Mouse (Mus musculus) embryonic facial prominence, embryonic 14.5 days (tissue): ENCODE measurements around the gene Ipp. TPM values are rescaled to one million over a fixed set of nuclear protein-coding genes. Genes with fewer than 3 reads are reported as not detected.

ENCODE experiments used
- ATAC-seq: fragments of 200-750 bp; cut with Nextera tagmentation; 2 replicates; pipeline ENCODE4 v1.8.0; 2017; ENCODE audit warnings: low read depth, moderate number of reproducible peaks, moderate TSS enrichment
- DNase-seq: peaks from one replicate; pipeline ENCODE4 v3.0.0-alpha.2; 2015; ENCODE audit warnings: low spot score
- H3K27ac ChIP-seq: fragments of 300-500 bp; sonication (generic); replicated peaks from 2 replicates; pipeline ENCODE4 v1.5.1; 2014; ENCODE audit warnings: low read depth, mild to moderate bottlenecking, low read length, moderate library complexity
- H3K27me3 ChIP-seq: fragments of 300-500 bp; sonication (generic); replicated peaks from 2 replicates; pipeline ENCODE4 v1.6.1; 2014; ENCODE audit warnings: low read length; ENCODE audit not compliant: control insufficient read depth, insufficient read depth
- H3K36me3 ChIP-seq: fragments of 300-500 bp; sonication (generic); 2 replicates; pipeline ENCODE4 v1.6.1; 2014; ENCODE audit warnings: low read length, mixed read lengths; ENCODE audit not compliant: control insufficient read depth, insufficient read depth
- H3K4me1 ChIP-seq: fragments of 300-500 bp; sonication (generic); 2 replicates; pipeline ENCODE4 v1.6.1; 2014; ENCODE audit warnings: antibody characterized with exemption, low read length; ENCODE audit not compliant: control insufficient read depth, insufficient read depth
- H3K4me2 ChIP-seq: fragments of 300-500 bp; sonication (generic); 2 replicates; pipeline ENCODE4 v1.6.1; 2014; ENCODE audit warnings: low read depth, mild to moderate bottlenecking, low read length, moderate library complexity, mixed read lengths
- H3K4me3 ChIP-seq: fragments of 300-500 bp; sonication (generic); 2 replicates; pipeline ENCODE4 v1.5.1; 2014; ENCODE audit warnings: low read depth, mild to moderate bottlenecking, low read length
- H3K9ac ChIP-seq: fragments of 300-500 bp; sonication (generic); 2 replicates; pipeline ENCODE4 v1.6.1; 2014; ENCODE audit warnings: low read depth, mild to moderate bottlenecking, low read length, moderate library complexity, mixed read lengths
- H3K9me3 ChIP-seq: fragments of 300-500 bp; sonication (generic); 2 replicates; pipeline ENCODE4 v1.6.1; 2016; ENCODE audit warnings: low read length; ENCODE audit not compliant: control insufficient read depth
- WGBS: fragments of 180-500 bp; shearing (Covaris S2); extraction: QIAGEN DNeasy Blood & Tissue Kit; methylation state at CpG from one replicate; pipeline ENCODE4 v1.1.7; 2014; 5-methylcytosine and 5-hydroxymethylcytosine counted together
- polyA plus RNA-seq: library from polyadenylated mRNA; unstranded; fragments of >200 nt; fragmentation: Nextera tagmentation; extraction: Ambion mirVana; gene quantifications from 2 replicates; pipeline ENCODE4 v1.2.1, GENCODE M21; 2014

The Ipp gene
- polyA plus RNA-seq, 1 experiment from 2014 or later = 3.7 TPM

GRCm38 (mm10) chr4:116553035-116553434, 45.7 kb downstream of the Ipp start:
- Histone ChIP-seq H3K27me3 (no peaks in the 10 kb centered on the region), H3K9me3 (no peaks in the 10 kb centered on the region), H3K27ac (no peak overlapping the region), H3K36me3 (peaks cover 17% of the 10 kb centered on the region), H3K4me3 (no peak overlapping the region), H3K4me1 (no peaks in the 10 kb centered on the region), H3K9ac (no peak overlapping the region), H3K4me2 (no peak overlapping the region)
- ATAC-seq (no peak), DNase-seq (no peak)
- 86% methylated on average over 3 of the region's 3 CpGs for WGBS

- 7% methylated on average over 23 of the region's 23 CpGs for WGBS
- no peak for ATAC-seq
- H3K27me3 ChIP-seq = no peaks in the 10 kb centered on the region
These were observed 48.3 kb downstream of the Ipp start, which contains the start of gene Tmem69 for GRCm38 (mm10) chr4:116555413-116556300. Gene Tmem69, minus strand, starts transcription at chr4:116555936.

GRCm38 (mm10) chr4:116556561-116557305, 49.4 kb downstream of the Ipp start:
- ATAC-seq (peak; percentile 96), DNase-seq (peak; percentile 98)
- peak overlapping the region; percentile 87 for H3K9ac ChIP-seq
- H3K9me3 ChIP-seq = no peaks in the 10 kb centered on the region
- H3K27ac ChIP-seq = peak overlapping the region; percentile 94
- H3K4me1 ChIP-seq = peaks cover 8% of the 10 kb centered on the region
- under 1% methylated on average over 28 of the region's 28 CpGs for WGBS
- peak overlapping the region; percentile 75 for H3K4me2 ChIP-seq
- peak overlapping the region; percentile 94 for H3K4me3 ChIP-seq
- peaks cover 17% of the 10 kb centered on the region for H3K36me3 ChIP-seq
- H3K27me3 ChIP-seq = no peaks in the 10 kb centered on the region

More at GRCm38 (mm10) chr4:116555413-116556300, 48.3 kb downstream of the Ipp start, which contains the start of gene Tmem69:
- Histone ChIP-seq H3K4me2 (peak within 1 kb of the TSS; percentile 75), H3K4me1 (peaks cover 8% of the 10 kb centered on the region), H3K36me3 (peaks cover 17% of the 10 kb centered on the region), H3K4me3 (peak within 1 kb of the TSS; percentile 94), H3K9ac (peak within 1 kb of the TSS; percentile 87), H3K27ac (peak within 1 kb of the TSS; percentile 94), H3K9me3 (no peaks in the 10 kb centered on the region)
- DNase-seq = peak; percentile 89

GRCm38 (mm10) chr4:116557306-116558121, 50.2 kb downstream of the Ipp start, which contains the start of gene Gpbp1l1:
Gene Gpbp1l1, plus strand, starts transcription at chr4:116557658.
- Histone ChIP-seq H3K36me3 (peaks cover 13% of the 10 kb centered on the region), H3K4me3 (peak within 1 kb of the TSS; percentile 94), H3K4me2 (peak within 1 kb of the TSS; percentile 75), H3K4me1 (peaks cover 8% of the 10 kb centered on the region), H3K27me3 (no peaks in the 10 kb centered on the region), H3K9me3 (no peaks in the 10 kb centered on the region), H3K27ac (peak within 1 kb of the TSS; percentile 94), H3K9ac (peak within 1 kb of the TSS; percentile 87)
- DNase-seq (peak; percentile 97), ATAC-seq (peak; percentile 96)
- under 1% methylated on average over 48 of the region's 78 CpGs for WGBS

- H3K36me3 ChIP-seq = peaks cover 7% of the 10 kb centered on the region
- peak; percentile 2 for DNase-seq
- H3K27me3 ChIP-seq = no peaks in the 10 kb centered on the region
- no peaks in the 10 kb centered on the region for H3K9me3 ChIP-seq
- peak overlapping the region; percentile 94 for H3K4me3 ChIP-seq
- peaks cover 8% of the 10 kb centered on the region for H3K4me1 ChIP-seq
- H3K4me2 ChIP-seq = peak overlapping the region; percentile 57
- ATAC-seq = no peak
- H3K9ac ChIP-seq = peak overlapping the region; percentile 87
- H3K27ac ChIP-seq = peak overlapping the region; percentile 94
- WGBS = 3% methylated on average over 15 of the region's 15 CpGs
These were observed 51.0 kb downstream of the Ipp start for GRCm38 (mm10) chr4:116558151-116558882.

Other genes with a start within 250 kb of the Ipp start
- 26.2 and 27.0 TPM in 2 replicates for gene Mast2, start 43.4 kb upstream of the Ipp start, polyA plus RNA-seq
- gene Tmem69, start 48.4 kb downstream of the Ipp start, polyA plus RNA-seq = 23.0 and 23.5 TPM in 2 replicates
- gene Gpbp1l1, start 50.1 kb downstream of the Ipp start, polyA plus RNA-seq = 37.4 and 38.6 TPM in 2 replicates
- gene Ccdc17, start 89.1 kb downstream of the Ipp start, polyA plus RNA-seq = 4.2 and 8.0 TPM in 2 replicates
- gene Nasp, start 120.4 kb downstream of the Ipp start, polyA plus RNA-seq = 99.2 and 113 TPM in 2 replicates
- gene Akr1a1, start 144.1 kb downstream of the Ipp start, polyA plus RNA-seq = 762 and 846 TPM in 2 replicates
- gene Prdx1, start 178.0 kb downstream of the Ipp start, polyA plus RNA-seq = 1,105 and 1,130 TPM in 2 replicates
- gene Mmachc, start 200.9 kb downstream of the Ipp start, polyA plus RNA-seq = 8.2 and 10.5 TPM in 2 replicates
- 24.2 and 24.8 TPM in 2 replicates for gene Ccdc163, start 201.0 kb downstream of the Ipp start, polyA plus RNA-seq
- gene Tesk2, start 213.4 kb downstream of the Ipp start, polyA plus RNA-seq = 6.2 and 8.5 TPM in 2 replicates